Mouse (Mus musculus) layer of hippocampus, adult 2 months (tissue): ENCODE results near the gene Uhrf1bp1l. TPM values are rescaled to one million over a fixed set of nuclear protein-coding genes. Genes with fewer than 3 reads are reported as not detected.
"Not testable (repeated sequence)": the region's sequence is repeated elsewhere in the genome, so short reads cannot be mapped to it uniquely, and the experiment has no call there.

Experiments
- DNase-seq, 2 experiments: peaks; one replicate each; pipeline ENCODE4 v3.0.0; 2022; ENCODE audit warnings: low spot score in 2 of 2
- H3K27ac ChIP-seq: fragments of 200-600 bp; 2 replicates; pipeline ENCODE4 v1.8.1; 2022
- H3K4me3 ChIP-seq: fragments of 200-600 bp; 2 replicates; pipeline ENCODE4 v1.8.1; 2022; ENCODE audit warnings: mild to moderate bottlenecking
- CTCF ChIP-seq: fragments of 200-600 bp; conservative IDR thresholded peaks from 2 replicates; pipeline ENCODE4 v1.8.1; 2022; ENCODE audit warnings: antibody characterized with exemption, mild to moderate bottlenecking, moderate library complexity
- long read RNA-seq, 2 experiments: library from polyadenylated mRNA; stranded (forward); transcript quantifications; one replicate each; pipeline ENCODE4 v2.0.0; 2021; ENCODE audit warnings: borderline mapping rate in 2 of 2
- total RNA-seq, 2 experiments: library from RNA; stranded (reverse); gene quantifications; 2 replicates each; pipeline ENCODE4 v1.2.3; 2021

Gene Uhrf1bp1l
- total RNA-seq: 10 to 100 TPM; 72.6 to 81.6 TPM
- long read RNA-seq, experiment 1, full-length matches to known transcripts: 18 of 39 reads
- long read RNA-seq, experiment 1, partial matches to known transcripts: 9 of 39 reads
- long read RNA-seq, experiment 1, other reads (novel, unspliced or antisense): 12 of 39 reads
- long read RNA-seq, experiment 2, full-length matches to known transcripts: 29 of 66 reads
- long read RNA-seq, experiment 2, partial matches to known transcripts: 12 of 66 reads
- long read RNA-seq, experiment 2, other reads (novel, unspliced or antisense): 25 of 66 reads

DNA sequence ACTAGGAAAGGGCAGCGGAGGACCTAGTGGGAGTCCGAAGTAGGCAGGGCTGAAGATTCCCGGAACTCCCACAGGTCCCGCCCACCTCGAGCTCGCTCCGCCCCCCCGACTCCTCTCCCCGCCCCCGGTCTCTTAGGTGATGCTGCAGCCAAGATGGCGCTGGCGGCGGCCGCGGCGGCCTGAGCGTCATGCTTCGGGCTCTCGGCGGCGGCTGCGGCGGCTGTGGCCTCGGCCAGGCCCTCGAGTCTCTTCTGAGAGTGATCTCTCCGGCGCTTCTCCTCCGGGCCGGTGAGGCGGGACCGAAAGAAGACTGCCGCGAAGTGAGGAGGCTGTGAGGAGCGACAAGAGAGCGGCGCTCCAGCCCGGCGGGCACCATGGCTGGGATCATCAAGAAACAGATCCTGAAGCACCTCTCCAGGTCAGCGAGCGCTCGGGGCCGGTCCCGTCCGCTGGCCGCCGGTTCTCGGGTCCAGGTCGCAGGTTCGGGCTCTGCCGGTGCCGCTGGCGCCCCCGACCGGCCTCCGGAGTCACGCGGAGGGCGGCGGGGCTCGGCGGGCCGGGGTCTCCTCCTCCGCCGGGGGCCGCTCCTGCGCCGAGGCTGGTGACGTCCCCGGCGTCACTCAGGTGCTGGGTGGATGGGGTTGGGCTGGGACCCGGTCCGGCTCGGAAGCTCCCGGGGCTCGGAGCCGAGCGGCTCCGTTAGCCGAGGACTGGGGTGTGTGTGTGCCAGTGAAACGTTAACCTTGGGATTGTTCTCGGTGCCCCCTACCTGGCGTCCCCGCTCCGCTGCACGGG lies at the start of gene Uhrf1bp1l:
Gene Uhrf1bp1l (plus strand): TSS at position 121 of the 795 bp plus-strand sequence.
- Histone ChIP-seq H3K27ac (peak within 1 kb of the TSS; percentile 99), H3K4me3 (peak within 1 kb of the TSS; percentile 76)
- DNase-seq: peak; percentile 82 to 89
- no peak; the same call in none of the 2 replicates for TF ChIP-seq CTCF

DNA sequence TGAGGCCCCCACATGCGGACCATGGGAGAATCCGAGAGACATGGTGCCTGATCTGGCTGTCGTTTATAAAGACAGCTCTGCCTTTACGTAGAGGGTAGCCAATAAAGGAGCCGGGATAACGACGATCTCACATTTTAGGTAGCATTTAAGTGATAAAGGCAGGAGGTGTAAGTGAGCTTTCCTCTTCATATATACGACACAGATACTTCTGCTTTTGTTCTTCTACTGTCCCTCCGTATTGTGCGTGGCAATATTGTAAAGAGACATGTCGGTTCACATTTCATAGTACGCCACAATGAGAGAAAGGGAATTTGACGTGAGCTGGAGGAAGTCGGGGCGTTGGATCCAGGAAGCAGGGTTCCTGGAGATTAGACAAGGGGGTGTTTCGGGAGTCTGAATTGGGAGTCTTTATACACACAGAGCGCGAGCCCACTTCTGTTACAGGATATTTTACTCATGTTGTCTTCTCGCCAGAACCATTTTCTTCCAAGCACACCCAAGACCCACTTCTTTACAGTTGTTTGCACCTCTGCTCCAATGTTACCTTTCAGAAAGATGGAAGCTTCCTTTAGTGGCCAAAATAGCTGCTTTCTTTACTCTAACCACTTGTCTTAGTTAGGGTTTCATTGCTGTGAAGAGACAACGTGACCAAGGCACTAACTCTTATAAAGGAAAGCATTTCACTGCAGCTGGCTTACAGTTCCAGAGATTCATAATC lies 49.4 kb upstream of the Uhrf1bp1l start:
- no peak for TF ChIP-seq CTCF
- no peak overlapping the region for H3K4me3 ChIP-seq
- no peak for DNase-seq
- H3K27ac ChIP-seq: no peak overlapping the region

DNA sequence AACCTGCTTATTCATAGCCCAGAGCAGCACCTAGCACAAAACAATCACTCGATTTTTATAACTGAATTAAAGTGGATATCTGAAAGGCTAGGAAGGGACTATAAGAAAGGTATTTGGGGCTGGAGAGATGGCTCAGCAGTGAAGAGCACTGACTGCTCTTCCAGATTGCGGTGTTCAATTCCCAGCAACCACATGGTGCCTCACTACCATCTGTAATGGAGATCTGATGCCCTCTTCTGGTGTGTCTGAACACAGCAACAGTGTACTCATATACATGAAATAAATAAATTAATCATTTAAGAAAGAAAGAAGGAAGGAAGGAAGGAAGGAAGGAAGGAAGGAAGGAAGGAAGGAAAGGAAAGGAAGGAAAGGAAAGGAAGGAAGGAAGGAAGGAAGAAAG lies 48.5 kb upstream of the Uhrf1bp1l start:
- peak; percentile 53 for TF ChIP-seq CTCF
- DNase-seq: not testable (repeated sequence)

DNA sequence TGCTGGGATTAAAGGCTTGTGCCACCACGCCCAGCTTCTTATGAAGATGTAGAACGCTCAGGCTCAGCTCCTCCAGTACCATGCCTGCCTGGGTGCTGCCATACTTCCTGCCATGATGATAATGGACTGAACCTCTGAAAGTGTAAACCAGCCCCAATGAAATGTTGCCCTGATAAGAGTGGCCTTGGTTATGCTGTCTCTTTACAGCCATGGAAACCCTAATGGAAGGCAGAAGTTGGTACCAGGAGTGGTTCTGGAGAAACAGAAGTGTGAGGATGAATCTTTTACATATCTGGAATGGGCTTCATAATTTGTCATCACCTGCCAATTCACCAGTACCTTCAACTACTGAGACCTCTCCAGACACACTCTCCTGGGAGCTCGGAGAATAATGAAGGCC lies 46.8 kb upstream of the Uhrf1bp1l start:
- no peak overlapping the region for H3K27ac ChIP-seq
- DNase-seq: no peak
- TF ChIP-seq CTCF: no peak
- no peak overlapping the region for H3K4me3 ChIP-seq

More for the DNA sequence above, 48.5 kb upstream of the Uhrf1bp1l start:
- not testable (repeated sequence) for H3K27ac ChIP-seq, H3K4me3 ChIP-seq

DNA sequence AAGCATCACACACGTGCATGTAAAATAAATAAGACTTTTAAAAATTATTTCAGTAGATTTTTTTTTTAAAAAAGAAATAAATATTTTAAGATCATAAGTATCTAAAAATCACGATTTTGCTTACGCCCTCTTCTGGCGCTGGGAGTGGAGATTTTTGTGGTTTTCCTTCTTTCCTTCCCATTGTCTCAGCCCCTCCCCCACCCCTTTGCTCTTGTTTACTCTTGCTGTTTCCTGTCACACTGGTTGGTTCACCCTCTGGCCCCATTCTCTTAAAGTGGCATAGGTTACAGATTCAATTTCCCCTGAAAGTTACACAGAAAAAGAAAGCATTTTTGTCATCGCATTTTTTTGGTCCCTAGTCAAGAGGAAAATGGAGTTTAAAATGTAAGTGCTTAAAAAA lies 41.7 kb upstream of the Uhrf1bp1l start:
- no peak for TF ChIP-seq CTCF
- H3K4me3 ChIP-seq: no peak overlapping the region
- no peak overlapping the region for H3K27ac ChIP-seq
- no peak for DNase-seq

DNA sequence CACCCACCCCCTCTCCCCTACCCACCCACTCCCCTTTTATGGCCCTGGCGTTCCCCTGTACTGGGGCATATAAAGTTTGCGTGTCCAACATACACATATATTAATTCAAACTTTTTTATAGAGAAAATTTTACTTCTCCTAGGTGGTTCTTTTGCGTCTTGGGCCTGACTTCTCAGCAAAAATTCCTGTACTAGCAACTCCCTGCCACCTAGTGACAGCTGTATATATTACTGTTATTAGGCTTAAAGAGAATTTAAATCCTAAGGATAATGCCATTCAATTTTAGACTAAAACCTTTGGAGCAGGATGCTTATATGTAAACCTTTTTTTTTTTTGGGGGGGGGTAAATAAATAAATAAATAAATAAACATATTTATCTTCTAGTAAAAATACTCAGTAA lies 37.4 kb upstream of the Uhrf1bp1l start:
- TF ChIP-seq CTCF: peak; percentile 56
- no peak overlapping the region for H3K27ac ChIP-seq
- DNase-seq: no peak
- H3K4me3 ChIP-seq: no peak overlapping the region

DNA sequence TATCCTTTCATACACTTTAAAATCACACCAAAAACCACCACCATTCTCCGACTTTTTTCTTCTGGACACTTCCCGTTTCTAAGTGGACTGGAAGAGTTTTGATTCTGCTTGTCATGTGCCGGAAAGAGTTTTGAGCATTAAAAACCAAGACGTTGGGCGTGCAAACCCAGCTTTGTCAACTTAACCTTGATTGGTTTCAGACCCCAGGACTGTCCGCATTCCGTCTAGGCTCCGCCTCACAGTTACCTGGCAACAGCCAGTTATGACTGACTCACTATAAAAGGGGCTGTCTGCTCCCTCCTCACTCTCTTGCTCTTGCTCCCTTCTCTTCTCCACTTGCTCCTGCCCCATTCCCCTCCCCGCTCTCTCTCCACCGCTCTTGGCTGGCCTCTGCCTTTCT lies 36.1 kb upstream of the Uhrf1bp1l start:
- TF ChIP-seq CTCF: no peak
- H3K4me3 ChIP-seq: no peak overlapping the region
- DNase-seq: no peak
- no peak overlapping the region for H3K27ac ChIP-seq

DNA sequence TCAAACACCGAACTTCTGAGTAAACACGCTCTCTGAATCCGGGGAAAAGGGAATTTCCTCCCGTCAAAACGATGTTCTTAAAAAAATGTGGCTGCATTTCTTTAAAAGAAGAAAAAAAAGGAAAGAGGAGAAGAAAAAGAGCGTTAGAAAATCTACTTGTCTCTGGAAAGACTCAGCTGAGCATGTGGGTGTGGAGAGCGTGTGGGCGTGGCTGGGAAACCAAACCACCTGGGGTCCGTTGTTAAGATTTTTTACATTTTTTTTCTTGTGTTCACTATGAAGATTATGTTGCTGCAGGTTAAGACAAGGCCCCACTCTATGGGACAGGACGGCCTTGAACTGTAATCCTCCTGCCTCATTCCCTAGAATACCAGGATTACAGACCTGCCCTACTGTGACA lies 29.9 kb upstream of the Uhrf1bp1l start:
- H3K4me3 ChIP-seq: no peak overlapping the region
- DNase-seq: no peak
- no peak for TF ChIP-seq CTCF

DNA sequence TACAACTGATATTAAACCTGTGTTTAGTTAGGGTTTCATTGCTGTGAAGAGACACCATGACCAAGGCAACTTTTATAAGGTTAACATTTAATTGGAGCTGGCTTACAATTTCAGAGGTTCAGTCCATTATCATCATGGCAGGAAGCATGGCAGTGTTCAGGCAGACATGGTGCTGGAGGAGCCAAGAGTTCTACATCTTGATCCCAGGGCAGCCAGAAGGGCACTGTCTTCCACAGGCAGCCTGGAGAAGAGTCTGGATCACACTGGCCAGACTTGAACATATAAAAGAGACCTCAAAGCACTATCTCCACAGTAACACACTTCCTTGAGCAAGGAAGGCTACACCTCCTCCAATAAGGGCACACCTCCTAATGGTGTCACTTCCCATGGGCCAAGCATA lies 24.5 kb upstream of the Uhrf1bp1l start:
- DNase-seq: no peak
- Histone ChIP-seq H3K4me3 (no peak overlapping the region), H3K27ac (no peak overlapping the region)
- no peak for TF ChIP-seq CTCF

More for the DNA sequence above, 29.9 kb upstream of the Uhrf1bp1l start:
- H3K27ac ChIP-seq: no peak overlapping the region

DNA sequence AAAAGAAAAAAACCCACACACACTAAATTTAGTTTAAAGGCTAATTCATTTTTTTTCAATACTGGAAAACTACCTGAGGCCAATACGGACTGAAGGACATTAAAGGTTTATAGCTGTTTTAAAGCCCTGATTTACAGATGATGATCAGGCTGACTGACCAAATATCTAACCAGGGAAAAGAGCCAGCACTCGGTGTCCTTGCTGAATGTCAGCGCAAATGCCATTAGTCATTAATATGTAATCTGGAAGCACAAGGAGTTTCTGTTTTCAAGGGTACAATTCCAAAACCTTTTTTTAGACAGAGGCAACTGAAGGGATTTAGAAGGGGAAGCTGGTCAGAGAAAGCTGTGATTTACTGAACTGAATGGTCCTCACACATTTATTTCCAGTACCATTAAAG lies 24.0 kb upstream of the Uhrf1bp1l start:
- DNase-seq: no peak
- no peak for TF ChIP-seq CTCF
- no peak overlapping the region for H3K27ac ChIP-seq
- no peak overlapping the region for H3K4me3 ChIP-seq

DNA sequence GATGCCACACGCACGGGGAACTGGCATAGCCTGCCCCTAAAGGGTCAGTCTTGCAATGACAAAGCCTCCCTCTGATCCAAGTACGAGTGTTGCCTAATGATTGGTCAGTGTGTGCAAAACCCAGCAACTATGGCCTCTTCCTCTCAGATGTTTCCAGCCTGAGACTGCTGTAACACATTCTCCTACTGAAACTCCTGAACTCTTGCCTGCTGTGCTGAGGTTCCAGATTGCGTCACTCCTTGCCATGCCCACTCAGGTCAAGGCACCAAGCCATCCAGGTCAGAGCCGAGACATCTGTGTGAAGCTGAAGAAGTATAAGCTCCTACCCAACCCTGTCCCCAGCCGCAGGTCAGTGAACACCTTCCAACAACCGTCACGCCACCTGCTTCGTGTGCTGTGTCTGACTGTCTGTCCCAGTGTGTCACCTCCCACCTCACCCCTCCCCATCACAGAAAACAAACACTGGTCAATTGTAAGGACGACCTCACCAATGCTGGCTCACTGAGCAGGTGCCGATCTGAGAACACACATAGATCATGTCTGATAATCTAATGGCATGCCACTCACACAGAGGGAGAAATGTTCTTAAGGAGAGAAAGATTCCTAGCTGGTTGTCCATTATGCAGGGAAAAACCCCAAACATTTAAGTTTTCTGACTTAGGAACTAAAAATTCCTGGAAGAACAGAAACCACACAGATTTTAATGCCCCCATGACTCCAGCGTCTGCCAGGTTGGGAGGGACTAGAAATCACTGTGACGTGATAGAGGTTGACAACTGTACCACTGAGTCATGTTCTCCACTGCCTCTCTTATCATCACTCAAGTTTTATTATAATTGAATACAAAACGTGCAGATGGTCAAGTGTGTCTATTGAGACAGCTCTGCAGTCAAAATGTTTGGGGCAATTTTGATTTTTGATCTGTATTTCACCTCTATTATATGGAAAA lies 22.3 kb upstream of the Uhrf1bp1l start:
- no peak for TF ChIP-seq CTCF
- no peak for DNase-seq
- Histone ChIP-seq H3K27ac (no peak overlapping the region), H3K4me3 (no peak overlapping the region)

DNA sequence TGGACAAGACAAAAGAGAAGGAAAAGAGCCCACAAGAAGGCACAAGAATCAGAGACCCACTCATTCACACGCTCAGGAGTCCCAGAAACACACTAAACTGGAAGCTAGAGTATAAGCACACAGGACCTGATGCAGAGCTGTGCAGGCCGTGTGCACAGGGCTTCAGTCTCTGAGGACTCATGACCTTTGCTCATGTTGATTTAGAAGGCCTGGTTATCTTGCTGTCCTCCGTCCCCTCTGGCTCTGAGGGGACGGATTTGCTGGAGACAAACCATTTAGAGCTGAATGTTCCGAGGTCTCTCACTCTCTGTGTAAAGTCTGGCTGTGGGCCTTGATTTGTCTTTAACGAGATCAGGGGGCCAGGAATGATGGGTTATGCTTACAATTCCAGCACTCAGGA lies 14.4 kb upstream of the Uhrf1bp1l start:
- Histone ChIP-seq H3K4me3 (no peak overlapping the region), H3K27ac (no peak overlapping the region)
- DNase-seq: no peak
- no peak for TF ChIP-seq CTCF
